Mouse (Mus musculus): ENCODE data around the gene Josd2.

- no peak for TF ChIP-seq POLR2AphosphoS2 (IDR thresholded peaks at IDR 0.05; ENCODE audit: insufficient read length, low read depth)
- TF ChIP-seq POLR2A (IDR thresholded peaks at IDR 0.05; ENCODE audit: insufficient read length, low read depth), result no peak
- TF ChIP-seq TCF12 (IDR thresholded peaks at IDR 0.05; ENCODE audit: insufficient read depth, poor library complexity, severe bottlenecking), result no peak
- no peak for TF ChIP-seq MYOG (IDR thresholded peaks at IDR 0.05; ENCODE audit: control insufficient read depth in 1 of 3, insufficient read depth in 1 of 3, insufficient read length in 2 of 3, low read depth in 2 of 3)
- no peak for TF ChIP-seq E2F4 (IDR thresholded peaks at IDR 0.05; ENCODE audit: insufficient read depth)
Measured at GRCm38 (mm10) chr7:44446070-44446855, 21.5 kb upstream of the Josd2 start.

Data from myocyte (in vitro differentiated cells).